Mouse (Mus musculus): ENCODE measurements around the gene Hoxa2. TPM values are rescaled to one million over a fixed set of nuclear protein-coding genes. Genes with fewer than 3 reads are reported as not detected.

Hoxa2 gene
- total and polyA plus RNA-seq, 2 experiments from 2014 or later, result 3.0 TPM; not detected in 1

- Histone ChIP-seq H3K4me3 (ENCODE audit: low read depth, low read length) (no peak overlapping the region), H3K4me2 (ENCODE audit: low read depth, low read length, poor library complexity, severe bottlenecking) (no peak overlapping the region), H3K36me3 (ENCODE audit: insufficient read depth, low read length) (no peaks in the 10 kb centered on the region), H3K9me3 (ENCODE audit: low read length) (no peaks in the 10 kb centered on the region), H3K27ac (ENCODE audit: low read depth, low read length) (no peak overlapping the region), H3K27me3 (ENCODE audit: insufficient read depth, low read length) (peaks cover 89% of the 10 kb centered on the region), H3K4me1 (ENCODE audit: insufficient read depth, low read length) (peaks cover 5% of the 10 kb centered on the region; the same call in 1 of the 2 replicates), H3K9ac (replicated peaks; ENCODE audit: low read length, poor library complexity, severe bottlenecking) (no peak overlapping the region)
- WGBS, result 3% methylated on average over 20 of the region's 20 CpGs
- TF ChIP-seq CTCF (IDR thresholded peaks at IDR 0.05), result no peak
- ATAC-seq (ENCODE audit: low FRiP score) (no peak), DNase-seq (ENCODE audit: low spot score) (no peak)
Measured at GRCm38 (mm10) chr6:52156551-52157200, 8.0 kb downstream of the Hoxa2 start.

- WGBS, result 42% methylated on average over 3 of the region's 3 CpGs
- no peak for DNase-seq (ENCODE audit: low spot score)
- H3K9me3 ChIP-seq (ENCODE audit: low read length), result no peaks in the 10 kb centered on the region
- H3K27ac ChIP-seq (ENCODE audit: low read depth, low read length), result no peak overlapping the region
- no peaks in the 10 kb centered on the region for H3K36me3 ChIP-seq (ENCODE audit: insufficient read depth, low read length)
- ATAC-seq (ENCODE audit: low FRiP score), result no peak
- no peak for TF ChIP-seq CTCF (IDR thresholded peaks at IDR 0.05)
- peaks cover 5% of the 10 kb centered on the region; the same call in 1 of the 2 replicates for H3K4me1 ChIP-seq (ENCODE audit: insufficient read depth, low read length)
- H3K4me3 ChIP-seq (ENCODE audit: low read depth, low read length), result no peak overlapping the region
- no peak overlapping the region for H3K9ac ChIP-seq (replicated peaks; ENCODE audit: low read length, poor library complexity, severe bottlenecking)
- no peak overlapping the region for H3K4me2 ChIP-seq (ENCODE audit: low read depth, low read length, poor library complexity, severe bottlenecking)
- peaks cover 85% of the 10 kb centered on the region for H3K27me3 ChIP-seq (ENCODE audit: insufficient read depth, low read length)
Measured at GRCm38 (mm10) chr6:52155471-52155870, 9.2 kb downstream of the Hoxa2 start.

GRCm38 (mm10) chr6:52154044-52154443 lies 10.6 kb downstream of the Hoxa2 start:
- no peak for DNase-seq (ENCODE audit: low spot score)
- 8% methylated on average over 5 of the region's 5 CpGs for WGBS

GRCm38 (mm10) chr6:52153270-52153669 lies 11.4 kb downstream of the Hoxa2 start:
- no peak overlapping the region for H3K9ac ChIP-seq (replicated peaks; ENCODE audit: low read length, poor library complexity, severe bottlenecking)
- TF ChIP-seq CTCF (IDR thresholded peaks at IDR 0.05), result no peak
- H3K9me3 ChIP-seq (ENCODE audit: low read length), result no peaks in the 10 kb centered on the region
- peaks cover 78% of the 10 kb centered on the region for H3K27me3 ChIP-seq (ENCODE audit: insufficient read depth, low read length)
- WGBS, result under 1% methylated on average over 6 of the region's 6 CpGs
- H3K4me1 ChIP-seq (ENCODE audit: insufficient read depth, low read length), result peaks cover under 1% of the 10 kb centered on the region; the same call in 1 of the 2 replicates
- no peaks in the 10 kb centered on the region for H3K36me3 ChIP-seq (ENCODE audit: insufficient read depth, low read length)
- DNase-seq (ENCODE audit: low spot score) (no peak), ATAC-seq (ENCODE audit: low FRiP score) (no peak)
- H3K4me3 ChIP-seq (ENCODE audit: low read depth, low read length), result no peak overlapping the region
- H3K4me2 ChIP-seq (ENCODE audit: low read depth, low read length, poor library complexity, severe bottlenecking), result no peak overlapping the region
- no peak overlapping the region for H3K27ac ChIP-seq (ENCODE audit: low read depth, low read length)

More at GRCm38 (mm10) chr6:52154044-52154443, 10.6 kb downstream of the Hoxa2 start:
- Histone ChIP-seq H3K36me3 (ENCODE audit: insufficient read depth, low read length) (no peaks in the 10 kb centered on the region), H3K9ac (replicated peaks; ENCODE audit: low read length, poor library complexity, severe bottlenecking) (no peak overlapping the region), H3K27me3 (ENCODE audit: insufficient read depth, low read length) (peaks cover 84% of the 10 kb centered on the region), H3K9me3 (ENCODE audit: low read length) (no peaks in the 10 kb centered on the region), H3K27ac (ENCODE audit: low read depth, low read length) (no peak overlapping the region), H3K4me3 (ENCODE audit: low read depth, low read length) (no peak overlapping the region), H3K4me1 (ENCODE audit: insufficient read depth, low read length) (peaks cover 5% of the 10 kb centered on the region; the same call in 1 of the 2 replicates), H3K4me2 (ENCODE audit: low read depth, low read length, poor library complexity, severe bottlenecking) (no peak overlapping the region)
- no peak for ATAC-seq (ENCODE audit: low FRiP score)
- no peak for TF ChIP-seq CTCF (IDR thresholded peaks at IDR 0.05)

GRCm38 (mm10) chr6:52152226-52153193 lies 12.1 kb downstream of the Hoxa2 start:
- no peak for ATAC-seq (ENCODE audit: low FRiP score)
- no peak overlapping the region for H3K27ac ChIP-seq (ENCODE audit: low read depth, low read length)
- no peaks in the 10 kb centered on the region for H3K9me3 ChIP-seq (ENCODE audit: low read length)
- H3K36me3 ChIP-seq (ENCODE audit: insufficient read depth, low read length), result no peaks in the 10 kb centered on the region
- no peak for DNase-seq (ENCODE audit: low spot score)
- no peaks in the 10 kb centered on the region for H3K4me1 ChIP-seq (ENCODE audit: insufficient read depth, low read length)
- H3K9ac ChIP-seq (replicated peaks; ENCODE audit: low read length, poor library complexity, severe bottlenecking), result no peak overlapping the region
- no peak overlapping the region for H3K4me2 ChIP-seq (ENCODE audit: low read depth, low read length, poor library complexity, severe bottlenecking)
- H3K4me3 ChIP-seq (ENCODE audit: low read depth, low read length), result no peak overlapping the region
- no peak for TF ChIP-seq CTCF (IDR thresholded peaks at IDR 0.05)
- H3K27me3 ChIP-seq (ENCODE audit: insufficient read depth, low read length), result peaks cover 77% of the 10 kb centered on the region
- WGBS, result 5% methylated on average over 16 of the region's 16 CpGs

GRCm38 (mm10) chr6:52151571-52151970 lies 13.1 kb downstream of the Hoxa2 start:
- ATAC-seq (ENCODE audit: low FRiP score) (no peak), DNase-seq (ENCODE audit: low spot score) (no peak)
- no peaks in the 10 kb centered on the region for H3K4me1 ChIP-seq (ENCODE audit: insufficient read depth, low read length)
- TF ChIP-seq CTCF (IDR thresholded peaks at IDR 0.05), result no peak
- no peak overlapping the region for H3K4me3 ChIP-seq (ENCODE audit: low read depth, low read length)
- H3K27me3 ChIP-seq (ENCODE audit: insufficient read depth, low read length), result peaks cover 79% of the 10 kb centered on the region
- no peaks in the 10 kb centered on the region for H3K9me3 ChIP-seq (ENCODE audit: low read length)
- 8% methylated on average over 4 of the region's 4 CpGs for WGBS
- no peak overlapping the region for H3K9ac ChIP-seq (replicated peaks; ENCODE audit: low read length, poor library complexity, severe bottlenecking)
- H3K27ac ChIP-seq (ENCODE audit: low read depth, low read length), result no peak overlapping the region
- H3K36me3 ChIP-seq (ENCODE audit: insufficient read depth, low read length), result no peaks in the 10 kb centered on the region
- H3K4me2 ChIP-seq (ENCODE audit: low read depth, low read length, poor library complexity, severe bottlenecking), result no peak overlapping the region

All from midbrain, postnatal 0 days (tissue).